In genomic region chr7:139364936-139365830, GRCm38 (mm10) we compare ENCODE assay signal across 8 mouse cellular contexts. TPM values are rescaled to one million over a fixed set of nuclear protein-coding genes. Genes with fewer than 3 reads are reported as not detected.
DNase-seq lines count a peak whose midpoint lies in the region; ATAC-seq lines count a peak whose summit lies in the region.

No protein-coding gene starts in this region.

- H3K4me3 ChIP-seq in kidney, embryonic 16.5 days (ENCODE audit: low read length), result no peak overlapping the region
- no peak overlapping the region for H3K4me3 ChIP-seq in embryonic facial prominence, embryonic 10.5 days
- no peak overlapping the region for H3K4me3 ChIP-seq in forebrain, embryonic 16.5 days (replicated peaks; ENCODE audit: low read length)

- no peak; the same call in 1 of the 2 replicates for ATAC-seq in kidney, embryonic 16.5 days (ENCODE audit: low FRiP score, low TSS enrichment)
- ATAC-seq in forebrain, embryonic 16.5 days, result no peak

- peak overlapping the region; percentile 81 for H3K27ac ChIP-seq in kidney, embryonic 16.5 days (ENCODE audit: low read length)
- H3K27ac ChIP-seq in embryonic facial prominence, embryonic 10.5 days (replicated peaks), result peak overlapping the region; percentile 90
- no peak overlapping the region for H3K27ac ChIP-seq in forebrain, embryonic 16.5 days (ENCODE audit: low read length)

- DNase-seq in kidney, adult 8-10 months, result no peak
- no peak for DNase-seq in embryonic facial prominence, embryonic 10.5 days (ENCODE audit: low spot score)
- DNase-seq in heart, postnatal 4 days, result peak; percentile 44
- DNase-seq in lung, postnatal 36 days, result peak; percentile 56
- no peak for DNase-seq in thymus, postnatal 4 days
- no peak for DNase-seq in urinary bladder, adult 18-20 months (ENCODE audit: low spot score in 2 of 2)

- peak overlapping the region; percentile 49 for H3K9ac ChIP-seq in kidney, embryonic 16.5 days (replicated peaks; ENCODE audit: low read length)
- H3K9ac ChIP-seq in forebrain, embryonic 16.5 days (replicated peaks; ENCODE audit: low read depth, low read length), result no peak overlapping the region

- H3K4me2 ChIP-seq in kidney, embryonic 16.5 days (replicated peaks; ENCODE audit: low read depth, low read length), result no peak overlapping the region
- H3K4me2 ChIP-seq in forebrain, embryonic 16.5 days (ENCODE audit: low read length), result no peak overlapping the region

- peaks cover 42% of the 10 kb centered on the region for H3K4me1 ChIP-seq in kidney, embryonic 16.5 days (ENCODE audit: insufficient read depth, low read length)
- H3K4me1 ChIP-seq in embryonic facial prominence, embryonic 10.5 days, result peaks cover 60% of the 10 kb centered on the region
- H3K4me1 ChIP-seq in forebrain, embryonic 16.5 days (replicated peaks; ENCODE audit: control insufficient read depth, insufficient read depth, low read length), result peaks cover 31% of the 10 kb centered on the region

- H3K36me3 ChIP-seq in kidney, embryonic 16.5 days (ENCODE audit: insufficient read depth, low read length), result no peaks in the 10 kb centered on the region
- no peaks in the 10 kb centered on the region for H3K36me3 ChIP-seq in embryonic facial prominence, embryonic 10.5 days (replicated peaks)
- no peaks in the 10 kb centered on the region for H3K36me3 ChIP-seq in forebrain, embryonic 16.5 days (ENCODE audit: control insufficient read depth, insufficient read depth)

- WGBS in kidney, embryonic 16.5 days, result 67% methylated on average over 13 of the region's 13 CpGs
- 75% methylated on average over 13 of the region's 13 CpGs for WGBS in embryonic facial prominence, embryonic 10.5 days
- WGBS in forebrain, embryonic 16.5 days, result 84% methylated on average over 13 of the region's 13 CpGs

- no peaks in the 10 kb centered on the region for H3K9me3 ChIP-seq in kidney, embryonic 16.5 days (ENCODE audit: low read length)
- no peaks in the 10 kb centered on the region for H3K9me3 ChIP-seq in embryonic facial prominence, embryonic 10.5 days
- no peaks in the 10 kb centered on the region for H3K9me3 ChIP-seq in forebrain, embryonic 16.5 days (ENCODE audit: control insufficient read depth, low read length)

- no peaks in the 10 kb centered on the region for H3K27me3 ChIP-seq in kidney, embryonic 16.5 days (ENCODE audit: insufficient read depth, low read length)
- 0 out of 2 replicates have a peak, but pooled peaks cover 5% of the 10 kb centered on the region for H3K27me3 ChIP-seq in embryonic facial prominence, embryonic 10.5 days (replicated peaks; ENCODE audit: low read depth, poor library complexity, severe bottlenecking)
- H3K27me3 ChIP-seq in forebrain, embryonic 16.5 days (replicated peaks; ENCODE audit: control insufficient read depth, insufficient read depth, low read length), result no peaks in the 10 kb centered on the region

RNA-seq across cellular contexts. Expression of gene Inpp5a, which starts 23.7 kb away (rescaled TPM):
- 16.0 and 17.7 TPM in 2 replicates for polyA plus RNA-seq in kidney, embryonic 16.5 days (2015; fragmentation: Nextera tagmentation; extraction: Ambion mirVana)
- polyA plus RNA-seq in embryonic facial prominence, embryonic 10.5 days (2016; fragmentation: Nextera tagmentation; extraction: Ambion mirVana), result 15.6 and 16.8 TPM in 2 replicates
- 100 to 1,000 TPM; 183 to 186 TPM for total RNA-seq in heart, postnatal 4 days (2021)
- polyA plus RNA-seq in forebrain, embryonic 16.5 days (2015; fragmentation: Nextera tagmentation; extraction: Ambion mirVana), result 9.3 and 11.2 TPM in 2 replicates

Comparison
In these comparisons a context has a peak if more than half of its experiments do, and no peak if none do; other contexts are left out.
1. DNase-seq: peak in heart, postnatal 4 days (single experiment) and lung, postnatal 36 days (single experiment); none in kidney, adult 8-10 months (0 of 2), embryonic facial prominence, embryonic 10.5 days (single experiment), thymus, postnatal 4 days (single experiment) and urinary bladder, adult 18-20 months (0 of 2).